Mouse (Mus musculus) spleen, adult 2 months (tissue): Measurements from ENCODE around the gene Klhl40. TPM values are rescaled to one million over a fixed set of nuclear protein-coding genes. Genes with fewer than 3 reads are reported as not detected.

Experiments
- DNase-seq, 2 experiments: peaks; one replicate each; pipeline versions ENCODE4 v3.0.0 to v3.0.0-alpha.2; 2012 to 2021; ENCODE audit warnings: low spot score in 2 of 2, low read depth in 1 of 2
- H3K27ac ChIP-seq: fragments of 200-500 bp; 2 replicates; pipeline ENCODE4 v1.5.1; 2012; ENCODE audit warnings: low read length, inconsistent platforms; ENCODE audit not compliant: insufficient read depth
- H3K27me3 ChIP-seq: fragments of 200-500 bp; 2 replicates; pipeline ENCODE4 v1.6.1; 2012; ENCODE audit warnings: mild to moderate bottlenecking, moderate library complexity, low read length, inconsistent platforms; ENCODE audit not compliant: control insufficient read depth, insufficient read depth
- H3K36me3 ChIP-seq: fragments of 200-500 bp; 2 replicates; pipeline ENCODE4 v1.6.1; 2012; ENCODE audit warnings: mild to moderate bottlenecking, low read length, inconsistent platforms; ENCODE audit not compliant: control insufficient read depth, insufficient read depth
- H3K4me1 ChIP-seq: fragments of 200-500 bp; 2 replicates; pipeline ENCODE4 v1.6.1; 2011; ENCODE audit warnings: inconsistent platforms; ENCODE audit not compliant: control insufficient read depth, insufficient read depth, insufficient read length
- H3K4me3 ChIP-seq: fragments of 200-500 bp; 2 replicates; pipeline ENCODE4 v1.5.1; 2011; ENCODE audit warnings: mild to moderate bottlenecking, inconsistent platforms; ENCODE audit not compliant: insufficient read depth, insufficient read length; ENCODE audit errors: extremely low read depth
- CTCF ChIP-seq: fragments of 200-500 bp; IDR thresholded peaks from 2 replicates; pipeline ENCODE4 v1.5.1; 2011; ENCODE audit warnings: mild to moderate bottlenecking, inconsistent platforms; ENCODE audit not compliant: insufficient read depth, insufficient read length, insufficient replicate concordance; ENCODE audit errors: extremely low read depth
- POLR2A ChIP-seq: fragments of 200-500 bp; IDR thresholded peaks from 2 replicates; pipeline ENCODE4 v1.6.1; 2011; ENCODE audit warnings: low read depth, low read length, inconsistent platforms
- WGBS: fragments of 180-500 bp; shearing (Covaris S2); methylation state at CpG from one replicate; pipeline ENCODE4 v1.1.7; 2018; 5-methylcytosine and 5-hydroxymethylcytosine counted together
- polyA plus RNA-seq: library from polyadenylated mRNA; depleted of rRNA; stranded (reverse); fragments of >200 nt; gene quantifications from 2 replicates; pipeline ENCODE4 v1.2.3, GENCODE M21; 2012; rRNA removed

Klhl40 gene
- polyA plus RNA-seq, 1 experiment: not detected

- TF ChIP-seq POLR2A (no peak), CTCF (no peak)
- H3K36me3 ChIP-seq: no peaks in the 10 kb centered on the region
- H3K4me1 ChIP-seq: no peaks in the 10 kb centered on the region
- H3K4me3 ChIP-seq: no peak overlapping the region
- WGBS: 89% methylated on average over 3 of the region's 3 CpGs
- DNase-seq: no peak
- H3K27me3 ChIP-seq: no peaks in the 10 kb centered on the region
- H3K27ac ChIP-seq: no peak overlapping the region
Observed at GRCm38 (mm10) chr9:121826356-121826755, 48.9 kb downstream of the Klhl40 start.

GRCm38 (mm10) chr9:121828314-121828713 lies 50.9 kb downstream of the Klhl40 start:
- DNase-seq: no peak
- 66% methylated on average over 6 of the region's 6 CpGs for WGBS
- Histone ChIP-seq H3K4me1 (no peaks in the 10 kb centered on the region), H3K27me3 (no peaks in the 10 kb centered on the region), H3K4me3 (no peak overlapping the region), H3K27ac (no peak overlapping the region), H3K36me3 (no peaks in the 10 kb centered on the region)
- TF ChIP-seq POLR2A (no peak), CTCF (no peak)

GRCm38 (mm10) chr9:121829270-121829992 lies 52.0 kb downstream of the Klhl40 start:
- Histone ChIP-seq H3K27me3 (no peaks in the 10 kb centered on the region), H3K4me1 (no peaks in the 10 kb centered on the region), H3K4me3 (no peak overlapping the region), H3K36me3 (no peaks in the 10 kb centered on the region), H3K27ac (no peak overlapping the region)
- TF ChIP-seq CTCF: no peak
- TF ChIP-seq POLR2A: no peak
- WGBS: 72% methylated on average over 7 of the region's 7 CpGs
- no peak for DNase-seq

GRCm38 (mm10) chr9:121830243-121830955 lies 53.0 kb downstream of the Klhl40 start:
- H3K27ac ChIP-seq: no peak overlapping the region
- no peak overlapping the region for H3K4me3 ChIP-seq
- no peaks in the 10 kb centered on the region for H3K27me3 ChIP-seq
- peak in 1 of 2 experiments; percentile 27 for DNase-seq
- H3K36me3 ChIP-seq: no peaks in the 10 kb centered on the region
- H3K4me1 ChIP-seq: no peaks in the 10 kb centered on the region
- WGBS: 74% methylated on average over 6 of the region's 6 CpGs
- TF ChIP-seq CTCF (peak; percentile 45; the same call in 1 of the 2 replicates), POLR2A (no peak)

- peak; percentile 41 to 72 for DNase-seq
- 29% methylated on average over 6 of the region's 6 CpGs for WGBS
- no peak overlapping the region for H3K27ac ChIP-seq
- no peaks in the 10 kb centered on the region for H3K36me3 ChIP-seq
- no peaks in the 10 kb centered on the region for H3K27me3 ChIP-seq
- TF ChIP-seq CTCF (peak; percentile 52; the same call in 1 of the 2 replicates), POLR2A (no peak)
- H3K4me3 ChIP-seq: no peak overlapping the region
- no peaks in the 10 kb centered on the region for H3K4me1 ChIP-seq
Observed at GRCm38 (mm10) chr9:121830956-121831293, 53.5 kb downstream of the Klhl40 start.

Other genes starting within 250 kb of the Klhl40 start
- gene Lyzl4, start 135.5 kb upstream of the Klhl40 start, polyA plus RNA-seq: 0.11 TPM in 1 of 2 replicates, not detected in the other
- gene Vipr1, start 134.9 kb upstream of the Klhl40 start, polyA plus RNA-seq: 7.2 and 8.0 TPM in 2 replicates
- 10.0 and 12.0 TPM in 2 replicates for gene Sec22c, start 72.1 kb upstream of the Klhl40 start, polyA plus RNA-seq
- 5.8 and 10.4 TPM in 2 replicates for gene Ss18l2, start 67.3 kb upstream of the Klhl40 start, polyA plus RNA-seq
- gene Nktr, start 58.4 kb upstream of the Klhl40 start, polyA plus RNA-seq: 36.6 and 38.7 TPM in 2 replicates
- gene Zfp651, start 18.3 kb upstream of the Klhl40 start, polyA plus RNA-seq: 3.7 and 4.7 TPM in 2 replicates
- gene Hhatl, start 14.9 kb downstream of the Klhl40 start, polyA plus RNA-seq: 0.19 TPM in 1 of 2 replicates, not detected in the other
- gene Ccdc13, start 61.9 kb downstream of the Klhl40 start, polyA plus RNA-seq: not detected in 2 replicates
- gene Higd1a, start 80.8 kb downstream of the Klhl40 start, polyA plus RNA-seq: 3.4 and 4.1 TPM in 2 replicates
- 15.9 and 16.7 TPM in 2 replicates for gene Ackr2, start 120.7 kb downstream of the Klhl40 start, polyA plus RNA-seq
- gene Cyp8b1, start 138.7 kb downstream of the Klhl40 start, polyA plus RNA-seq: 0.12 and 0.25 TPM in 2 replicates
- gene Fam198a, start 173.4 kb downstream of the Klhl40 start, polyA plus RNA-seq: 0.28 and 0.31 TPM in 2 replicates
- 2.8 and 3.2 TPM in 2 replicates for gene Pomgnt2, start 219.5 kb downstream of the Klhl40 start, polyA plus RNA-seq